Mouse (Mus musculus) adrenal gland, postnatal 36 days (tissue): ENCODE measurements around the gene Crcp. TPM values are rescaled to one million over a fixed set of nuclear protein-coding genes. Genes with fewer than 3 reads are reported as not detected.

Experiments used
- DNase-seq, 2 experiments: peaks; one replicate each; pipeline ENCODE4 v3.0.0; 2021; ENCODE audit warnings: mixed read lengths in 1 of 2
- total RNA-seq, 2 experiments: library from RNA; stranded (reverse); gene quantifications; 2 replicates each; pipeline ENCODE4 v1.2.3; 2021

Crcp gene
- total RNA-seq, 2 experiments from 2014 or later: 27.2 to 39.6 TPM

GRCm38 (mm10) chr5:130089626-130090393 lies 60.7 kb downstream of the Crcp start:
- DNase-seq: peak; percentile 40 to 48

- no peak for DNase-seq
These were observed 67.7 kb downstream of the Crcp start for GRCm38 (mm10) chr5:130096754-130097153.

- no peak for DNase-seq
These were observed 68.7 kb downstream of the Crcp start for GRCm38 (mm10) chr5:130097837-130098236.

GRCm38 (mm10) chr5:130101724-130102123 lies 72.6 kb downstream of the Crcp start:
- no peak for DNase-seq

GRCm38 (mm10) chr5:130109348-130109747 lies 80.3 kb downstream of the Crcp start:
- peak in 1 of 2 experiments; percentile 24 for DNase-seq

Other genes with a start within 250 kb of the Crcp start
- gene Psph, start 241.8 kb upstream of the Crcp start, total RNA-seq: 10 to 100 TPM; 20.1 to 27.0 TPM
- 10 to 100 TPM; 34.1 to 56.5 TPM for gene Sumf2, start 182.3 kb upstream of the Crcp start, total RNA-seq
- 1,000 to 10,000 TPM; 1,014 to 1,053 TPM for gene Chchd2, start 141.8 kb upstream of the Crcp start, total RNA-seq
- gene Zbed5, start 133.6 kb upstream of the Crcp start, total RNA-seq: 1 to 10 TPM in 1 of 2 experiments, under 1 TPM in 1; 0.99 to 2.3 TPM
- 1 to 10 TPM; 1.4 to 4.3 TPM for gene Phkg1, start 130.7 kb upstream of the Crcp start, total RNA-seq
- 1 to 10 TPM; 4.3 to 6.1 TPM for gene Nupr1l, start 120.8 kb upstream of the Crcp start, total RNA-seq
- gene Vkorc1l1, start 87.3 kb upstream of the Crcp start, total RNA-seq: 10 to 100 TPM; 31.9 to 38.5 TPM
- 10 to 100 TPM; 48.1 to 53.8 TPM for gene Gusb, start 26.2 kb upstream of the Crcp start, total RNA-seq
- 100 to 1,000 TPM in 1 of 2 experiments, 10 to 100 TPM in 1; 100.0 to 138 TPM for gene Asl, start within 50 bp of the Crcp start, total RNA-seq
- 10 to 100 TPM; 47.8 to 48.8 TPM for gene Tpst1, start 44.0 kb downstream of the Crcp start, total RNA-seq
- 10 to 100 TPM in 1 of 2 experiments, 1 to 10 TPM in 1; 8.6 to 14.6 TPM for gene Kctd7, start 115.6 kb downstream of the Crcp start, total RNA-seq
- gene Rabgef1, start 142.5 kb downstream of the Crcp start, total RNA-seq: 10 to 100 TPM; 39.3 to 47.9 TPM
- 10 to 100 TPM; 68.0 to 74.2 TPM for gene Tmem248, start 187.8 kb downstream of the Crcp start, total RNA-seq
- gene Sbds, start 226.2 kb downstream of the Crcp start, total RNA-seq: 100 to 1,000 TPM; 109 TPM
- gene Tyw1, start 226.3 kb downstream of the Crcp start, total RNA-seq: 10 to 100 TPM; 28.1 to 32.3 TPM